Mouse (Mus musculus): ENCODE results near the gene Acsbg1.
"Not testable (repeated sequence)": the region's sequence is repeated elsewhere in the genome, so short reads cannot be mapped to it uniquely, and the experiment has no call there.

The Acsbg1 gene

GRCm38 (mm10) chr9:54604131-54604654, 57.5 kb downstream of the Acsbg1 start:
- no peak for DNase-seq

DNA sequence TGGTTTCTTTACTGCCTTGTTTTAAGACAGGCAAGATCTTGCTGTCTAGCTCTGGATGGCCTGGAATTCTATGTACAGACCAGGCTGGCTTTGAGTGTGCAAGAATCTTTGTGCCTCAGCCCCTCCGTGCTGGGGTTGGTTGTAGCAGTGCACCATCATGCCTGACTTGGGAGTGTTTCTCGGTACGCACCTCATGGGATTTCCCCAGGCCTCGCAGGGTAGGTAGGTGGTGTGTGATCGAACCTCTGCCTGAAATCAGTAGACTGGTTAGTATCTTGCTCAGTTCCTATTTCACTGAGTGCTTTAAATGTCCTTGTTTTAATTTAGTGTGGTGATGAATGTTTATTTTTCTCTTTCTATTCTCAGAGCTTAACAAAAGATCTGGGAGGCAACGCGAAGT, 58.8 kb downstream of the Acsbg1 start:
- DNase-seq, result no peak

DNA sequence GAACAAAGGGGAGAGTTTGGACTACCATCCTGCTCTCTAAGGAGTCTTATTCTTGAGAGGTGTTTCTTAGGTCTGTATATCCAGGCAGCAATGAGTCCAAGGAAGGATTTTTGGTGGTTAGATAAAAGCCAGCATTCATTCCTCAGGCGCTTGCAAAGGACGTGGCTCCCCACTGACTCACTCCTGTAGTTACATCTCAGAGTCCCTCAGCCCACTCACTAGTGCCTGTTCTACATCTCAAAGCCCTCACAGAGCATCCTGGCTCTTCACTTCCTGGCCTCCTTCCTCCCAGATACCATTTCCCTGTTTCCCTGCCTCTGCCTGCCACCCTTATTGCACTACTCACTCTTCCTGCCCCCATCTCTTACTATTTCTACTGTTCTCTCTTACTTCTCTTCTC, 59.3 kb downstream of the Acsbg1 start:
- DNase-seq, result no peak

- no peak for DNase-seq
These were observed 64.8 kb downstream of the Acsbg1 start for GRCm38 (mm10) chr9:54596752-54597465.

DNA sequence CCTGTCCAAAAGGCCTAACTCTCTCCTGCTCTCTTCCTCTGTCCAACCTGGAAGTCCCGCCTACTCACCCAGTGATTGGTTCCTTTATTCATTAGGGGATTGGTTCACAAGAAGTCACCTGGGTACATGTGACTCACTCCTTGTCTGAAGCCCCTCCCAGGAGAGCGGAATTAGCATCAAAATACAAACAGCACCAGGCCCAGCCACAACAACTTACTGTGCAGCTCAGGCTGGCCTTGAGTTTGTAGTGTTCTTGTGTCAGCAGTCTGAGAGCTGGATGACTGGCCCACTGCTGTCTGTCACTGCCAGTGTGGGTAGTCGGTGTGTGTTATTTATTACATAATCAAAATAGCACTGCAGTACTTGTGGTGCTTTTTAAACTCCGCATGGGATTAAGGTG, 68.0 kb downstream of the Acsbg1 start:
- not testable (repeated sequence) for DNase-seq

- DNase-seq, result no peak
These were observed 73.8 kb downstream of the Acsbg1 start for GRCm38 (mm10) chr9:54587863-54588262.

DNA sequence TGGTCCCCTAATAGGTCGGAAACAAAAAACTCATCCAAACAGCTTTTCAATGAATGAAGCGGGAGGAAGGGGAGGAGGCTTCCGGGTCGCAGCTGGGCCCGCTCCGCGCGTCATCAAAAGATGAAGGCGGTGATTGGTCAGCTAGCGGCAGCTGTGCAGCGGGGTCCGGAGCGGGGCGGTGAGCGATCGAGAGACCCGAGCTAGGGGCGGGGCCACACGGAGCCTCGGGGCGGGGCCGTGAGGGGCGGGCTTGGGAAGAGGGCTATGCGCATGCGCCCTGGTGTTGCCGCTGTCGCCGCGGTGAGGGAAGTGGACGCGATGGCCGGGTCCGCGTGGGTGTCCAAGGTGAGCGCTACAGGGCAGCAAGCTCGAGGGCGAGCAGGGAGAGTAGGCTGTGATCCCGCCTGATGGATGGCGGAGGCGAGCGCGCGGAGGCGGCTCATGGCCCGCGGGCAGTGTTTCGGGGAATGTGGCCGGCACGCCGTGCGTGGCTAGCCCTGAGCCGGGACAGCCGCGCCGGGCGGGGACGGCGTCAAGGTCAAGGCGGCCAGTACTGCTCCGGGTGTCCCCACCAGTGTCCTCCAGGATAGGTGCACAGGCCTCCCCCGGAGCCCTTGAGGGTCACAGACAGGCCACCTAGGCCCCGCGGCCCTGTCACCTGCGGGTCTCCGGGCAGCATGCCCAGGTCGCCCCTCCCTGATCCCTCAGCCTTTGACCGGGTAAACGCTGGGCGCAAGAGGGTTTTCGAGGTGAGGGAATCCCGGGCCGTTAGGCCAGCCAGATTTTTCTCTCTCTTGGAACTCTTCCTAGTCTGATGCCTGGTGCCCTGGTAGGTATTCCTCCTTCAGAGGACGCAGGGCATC, 75.2 kb downstream of the Acsbg1 start, which contains the start of gene Idh3a:
Idh3a (plus strand) TSS at position 136 of the 863 bp plus-strand sequence.
- DNase-seq, result peak; percentile 98 to 99

DNA sequence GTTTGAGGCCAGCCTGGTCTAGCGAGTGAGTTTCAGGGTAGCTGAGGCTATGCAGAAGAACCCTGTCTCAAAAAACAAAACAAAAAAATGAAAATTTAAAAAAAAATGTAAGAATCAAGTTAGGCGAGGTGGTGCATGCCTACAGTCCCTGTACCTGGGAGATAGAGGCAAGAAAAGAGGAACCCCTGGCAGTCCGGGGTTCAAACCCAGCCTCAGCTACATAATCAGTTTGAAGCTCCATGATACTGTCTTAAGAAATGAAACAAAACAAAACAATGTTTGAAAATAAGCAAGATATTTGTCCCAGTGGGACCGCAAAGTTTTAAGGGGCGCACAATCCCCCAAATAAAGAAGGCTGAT, 75.9 kb downstream of the Acsbg1 start:
- DNase-seq, result no peak

- not testable (repeated sequence) for DNase-seq
These were observed 77.5 kb downstream of the Acsbg1 start for GRCm38 (mm10) chr9:54584127-54584526.

- DNase-seq, result no peak
These were observed 78.0 kb downstream of the Acsbg1 start for GRCm38 (mm10) chr9:54583712-54584111.

DNA sequence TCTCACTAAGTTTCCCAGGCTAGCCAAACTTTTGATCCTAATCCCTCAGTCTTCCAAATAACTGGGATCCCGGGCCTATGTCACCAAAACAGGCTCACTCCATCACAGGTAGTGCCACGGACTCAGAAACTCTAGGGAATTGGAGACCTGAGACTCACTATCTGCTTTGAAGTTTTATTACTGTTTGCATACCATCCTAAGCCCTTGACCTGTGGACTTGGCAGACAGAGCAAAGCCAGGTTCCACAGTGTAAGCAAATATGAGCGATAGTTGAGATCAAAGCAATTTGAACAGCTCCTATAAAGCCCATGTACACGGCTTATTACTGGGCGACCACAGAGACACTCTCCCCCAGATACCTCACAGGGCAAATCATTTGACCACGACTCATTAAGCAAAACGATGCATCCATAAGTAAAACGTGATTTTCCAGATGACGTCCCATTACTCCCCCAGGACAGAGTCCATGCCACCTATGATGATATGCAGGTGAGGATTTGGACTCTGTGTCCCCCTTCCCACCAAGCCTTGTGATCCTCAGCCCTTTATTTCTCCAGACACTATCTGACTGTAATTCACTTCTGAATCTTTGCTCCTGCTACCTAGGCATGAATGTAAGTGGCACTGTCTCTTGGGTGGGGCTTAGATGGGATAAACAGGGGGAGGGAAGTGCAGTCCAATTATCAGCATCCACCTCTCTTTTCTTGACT, 90.4 kb downstream of the Acsbg1 start:
- DNase-seq, result no peak

- no peak for DNase-seq
These were observed 92.9 kb downstream of the Acsbg1 start for GRCm38 (mm10) chr9:54568732-54569131.

DNA sequence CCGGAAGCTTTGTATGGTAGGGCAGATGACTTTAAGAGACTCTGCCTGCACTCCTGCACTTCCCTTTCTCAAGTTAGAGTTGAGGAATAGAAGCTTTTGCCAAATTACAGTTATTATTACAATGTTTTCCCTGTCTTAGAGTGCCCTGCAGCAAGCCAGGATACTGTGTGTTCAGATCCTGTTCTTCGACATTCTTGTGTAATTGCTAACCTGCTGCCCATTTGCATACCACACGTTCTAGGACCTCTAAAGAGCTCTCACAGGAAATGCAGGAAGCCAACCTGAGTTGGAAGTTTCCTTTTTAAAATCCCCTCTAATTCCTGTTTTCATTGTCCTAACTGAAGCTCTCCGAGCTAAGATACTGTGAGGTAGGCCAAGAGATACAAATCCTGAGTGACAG, 94.7 kb downstream of the Acsbg1 start:
- no peak for DNase-seq

GRCm38 (mm10) chr9:54560831-54561601, 100.7 kb downstream of the Acsbg1 start:
- no peak for DNase-seq

GRCm38 (mm10) chr9:54559771-54560471, 101.7 kb downstream of the Acsbg1 start, which contains the start of gene Cib2:
Gene Cib2 (minus strand): TSS chr9:54560218.
- DNase-seq, result peak; percentile 91 to 94

DNA sequence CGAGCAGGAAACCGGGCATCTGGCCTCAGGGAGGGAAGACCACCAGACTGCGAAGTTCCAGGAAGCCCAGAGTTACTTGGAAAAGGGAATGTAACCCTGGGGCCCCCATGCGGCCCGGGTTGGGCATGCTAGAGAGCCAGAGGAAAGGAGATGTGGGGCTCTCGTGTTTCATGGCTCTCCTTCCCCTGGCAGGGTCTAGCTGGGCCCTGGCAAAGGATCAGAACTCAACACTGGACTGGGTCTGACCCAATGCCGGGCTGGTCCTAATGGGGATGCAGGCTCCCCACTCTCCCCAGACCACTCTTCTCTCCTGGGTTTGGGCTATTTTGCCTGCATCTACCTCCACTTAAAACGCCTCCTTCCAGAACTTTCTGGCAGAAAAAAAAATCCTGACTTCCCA, 102.9 kb downstream of the Acsbg1 start:
- no peak for DNase-seq

DNA sequence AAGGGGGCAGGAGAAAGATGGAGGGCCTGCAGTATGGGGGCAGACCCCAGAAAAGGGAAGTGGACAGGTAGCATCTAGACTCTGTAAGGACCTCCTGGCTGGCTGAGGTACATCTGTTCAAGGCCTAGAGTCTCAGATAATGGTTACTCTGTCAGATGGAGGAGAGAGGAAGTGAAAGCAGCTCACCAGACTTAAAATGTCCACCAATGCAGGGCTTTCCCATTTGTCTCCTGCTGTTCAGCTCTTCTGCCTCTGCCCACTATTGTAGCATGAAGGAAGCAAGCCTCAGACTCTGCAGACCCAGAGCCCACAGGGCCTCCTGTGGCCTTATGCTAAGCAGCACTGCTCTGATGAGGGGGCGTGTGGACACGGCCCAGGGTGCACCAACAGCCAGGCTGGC, 106.6 kb downstream of the Acsbg1 start:
- no peak for DNase-seq

Data from kidney, postnatal 25 days (tissue).